Mouse (Mus musculus): ENCODE measurements around the gene Kcnq4.

Kcnq4 gene

GRCm38 (mm10) chr4:120747941-120748866 is at the start of gene Kcnq4:
Gene Kcnq4 (minus strand): TSS chr4:120748612.
- no peak for DNase-seq (ENCODE audit: low spot score in 2 of 2)

- no peak for DNase-seq (ENCODE audit: low spot score in 2 of 2)
These were observed 48.3 kb upstream of the Kcnq4 start for GRCm38 (mm10) chr4:120796687-120797086.

GRCm38 (mm10) chr4:120795646-120796045 is 47.2 kb upstream of the Kcnq4 start:
- DNase-seq (ENCODE audit: low spot score in 2 of 2): no peak

- DNase-seq (ENCODE audit: low spot score in 2 of 2): no peak
These were observed 44.5 kb upstream of the Kcnq4 start for GRCm38 (mm10) chr4:120792918-120793317.

GRCm38 (mm10) chr4:120790027-120790426 is 41.6 kb upstream of the Kcnq4 start:
- no peak for DNase-seq (ENCODE audit: low spot score in 2 of 2)

GRCm38 (mm10) chr4:120755801-120756200 is 7.4 kb upstream of the Kcnq4 start:
- no peak for DNase-seq (ENCODE audit: low spot score in 2 of 2)

- peak; percentile 29 to 47 for DNase-seq (ENCODE audit: low spot score in 2 of 2)
These were observed 6.9 kb upstream of the Kcnq4 start for GRCm38 (mm10) chr4:120755299-120755698.

- no peak for DNase-seq (ENCODE audit: low spot score in 2 of 2)
These were observed 1.2 kb upstream of the Kcnq4 start for GRCm38 (mm10) chr4:120749601-120750000.

- DNase-seq (ENCODE audit: low spot score in 2 of 2): no peak
These were observed 1.1 kb downstream of the Kcnq4 start for GRCm38 (mm10) chr4:120747243-120747792.

GRCm38 (mm10) chr4:120746552-120747150 is 1.8 kb downstream of the Kcnq4 start:
- DNase-seq (ENCODE audit: low spot score in 2 of 2): no peak

- no peak for DNase-seq (ENCODE audit: low spot score in 2 of 2)
These were observed 2.5 kb downstream of the Kcnq4 start for GRCm38 (mm10) chr4:120745731-120746551.

- no peak for DNase-seq (ENCODE audit: low spot score in 2 of 2)
These were observed 4.8 kb downstream of the Kcnq4 start for GRCm38 (mm10) chr4:120743636-120744035.

- no peak for DNase-seq (ENCODE audit: low spot score in 2 of 2)
These were observed 7.1 kb downstream of the Kcnq4 start for GRCm38 (mm10) chr4:120741303-120741702.

GRCm38 (mm10) chr4:120734012-120734622 is 14.3 kb downstream of the Kcnq4 start:
- no peak for DNase-seq (ENCODE audit: low spot score in 2 of 2)

- no peak for DNase-seq (ENCODE audit: low spot score in 2 of 2)
These were observed 15.7 kb downstream of the Kcnq4 start for GRCm38 (mm10) chr4:120732737-120733136.

GRCm38 (mm10) chr4:120731030-120731644 is 17.3 kb downstream of the Kcnq4 start:
- DNase-seq (ENCODE audit: low spot score in 2 of 2): peak; percentile 34 to 48

- no peak for DNase-seq (ENCODE audit: low spot score in 2 of 2)
These were observed 17.8 kb downstream of the Kcnq4 start for GRCm38 (mm10) chr4:120730574-120730973.

- no peak for DNase-seq (ENCODE audit: low spot score in 2 of 2)
These were observed 18.3 kb downstream of the Kcnq4 start for GRCm38 (mm10) chr4:120730146-120730545.

GRCm38 (mm10) chr4:120729441-120729840 is 19.0 kb downstream of the Kcnq4 start:
- DNase-seq (ENCODE audit: low spot score in 2 of 2): no peak

- DNase-seq (ENCODE audit: low spot score in 2 of 2): no peak
These were observed 20.6 kb downstream of the Kcnq4 start for GRCm38 (mm10) chr4:120727842-120728241.

GRCm38 (mm10) chr4:120726174-120726573 is 22.2 kb downstream of the Kcnq4 start:
- DNase-seq (ENCODE audit: low spot score in 2 of 2): no peak
